Mouse (Mus musculus) kidney, embryonic 16.5 days (tissue): ENCODE measurements around the gene Rpl36-ps4. TPM values are rescaled to one million over a fixed set of nuclear protein-coding genes. Genes with fewer than 3 reads are reported as not detected.
"Not testable (repeated sequence)": the region's sequence is repeated elsewhere in the genome, so short reads cannot be mapped to it uniquely, and the experiment has no call there.

ENCODE experiments used
- ATAC-seq: fragments of 200-750 bp; cut with Nextera tagmentation; 2 replicates; pipeline ENCODE4 v1.8.0; 2017; ENCODE audit warnings: moderate TSS enrichment; ENCODE audit not compliant: low FRiP score, low TSS enrichment
- H3K27ac ChIP-seq: fragments of 300-500 bp; sonication (generic); 2 replicates; pipeline ENCODE4 v1.5.1; 2014; ENCODE audit warnings: low read length
- H3K27me3 ChIP-seq: fragments of 300-500 bp; sonication (generic); 2 replicates; pipeline ENCODE4 v1.6.1; 2014; ENCODE audit warnings: low read length, control low read depth, mixed read lengths; ENCODE audit not compliant: insufficient read depth
- H3K36me3 ChIP-seq: fragments of 300-500 bp; sonication (generic); 2 replicates; pipeline ENCODE4 v1.6.1; 2014; ENCODE audit warnings: low read length, control low read depth, mixed read lengths; ENCODE audit not compliant: insufficient read depth
- H3K4me1 ChIP-seq: fragments of 300-500 bp; sonication (generic); 2 replicates; pipeline ENCODE4 v1.6.1; 2014; ENCODE audit warnings: low read length, control low read depth, mixed read lengths; ENCODE audit not compliant: insufficient read depth
- H3K4me2 ChIP-seq: fragments of 300-500 bp; sonication (generic); replicated peaks from 2 replicates; pipeline ENCODE4 v1.6.1; 2014; ENCODE audit warnings: low read depth, low read length
- H3K4me3 ChIP-seq: fragments of 300-500 bp; sonication (generic); 2 replicates; pipeline ENCODE4 v1.5.1; 2014; ENCODE audit warnings: mild to moderate bottlenecking, low read length
- H3K9ac ChIP-seq: fragments of 300-500 bp; sonication (generic); replicated peaks from 2 replicates; pipeline ENCODE4 v1.6.1; 2014; ENCODE audit warnings: low read length
- H3K9me3 ChIP-seq: fragments of 300-500 bp; sonication (generic); 2 replicates; pipeline ENCODE4 v1.6.1; 2016; ENCODE audit warnings: low read length, control low read depth
- WGBS: fragments of 180-500 bp; shearing (Covaris S2); extraction: QIAGEN DNeasy Blood & Tissue Kit; methylation state at CpG from one replicate; pipeline ENCODE4 v1.1.7; 2014; 5-methylcytosine and 5-hydroxymethylcytosine counted together
- polyA plus RNA-seq: library from polyadenylated mRNA; unstranded; fragments of >200 nt; fragmentation: Nextera tagmentation; extraction: Ambion mirVana; gene quantifications from 2 replicates; pipeline ENCODE4 v1.2.1, GENCODE M21; 2015

Rpl36-ps4 gene
- polyA plus RNA-seq, 1 experiment from 2014 or later: not detected

DNA sequence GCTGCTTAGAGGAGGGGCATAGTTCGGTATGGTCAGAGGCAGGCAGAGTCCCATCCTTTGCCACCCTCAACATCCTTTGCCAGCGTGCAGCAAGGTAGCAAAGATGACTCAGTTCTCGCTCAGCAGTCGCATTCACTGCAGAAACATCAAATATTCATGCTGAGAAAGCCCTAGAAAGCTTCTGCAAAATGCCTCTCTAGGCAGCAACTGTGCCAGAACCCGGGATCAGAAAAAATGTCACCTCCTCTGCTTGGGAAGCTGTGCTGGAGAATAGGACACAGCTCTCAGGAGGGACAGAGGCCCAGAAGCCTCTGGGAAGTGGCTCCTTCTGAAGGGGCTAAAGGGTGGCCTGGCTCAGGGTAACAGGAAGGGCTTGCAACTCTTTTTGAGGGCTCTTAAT, 2.7 kb upstream of the Rpl36-ps4 start:
- Histone ChIP-seq H3K9ac (no peak overlapping the region), H3K9me3 (no peaks in the 10 kb centered on the region), H3K27ac (no peak overlapping the region), H3K4me2 (no peak overlapping the region), H3K27me3 (no peaks in the 10 kb centered on the region), H3K4me3 (no peak overlapping the region), H3K36me3 (no peaks in the 10 kb centered on the region), H3K4me1 (peaks cover 7% of the 10 kb centered on the region; the same call in 1 of the 2 replicates)
- ATAC-seq: no peak
- WGBS: 86% methylated on average over 5 of the region's 5 CpGs

DNA sequence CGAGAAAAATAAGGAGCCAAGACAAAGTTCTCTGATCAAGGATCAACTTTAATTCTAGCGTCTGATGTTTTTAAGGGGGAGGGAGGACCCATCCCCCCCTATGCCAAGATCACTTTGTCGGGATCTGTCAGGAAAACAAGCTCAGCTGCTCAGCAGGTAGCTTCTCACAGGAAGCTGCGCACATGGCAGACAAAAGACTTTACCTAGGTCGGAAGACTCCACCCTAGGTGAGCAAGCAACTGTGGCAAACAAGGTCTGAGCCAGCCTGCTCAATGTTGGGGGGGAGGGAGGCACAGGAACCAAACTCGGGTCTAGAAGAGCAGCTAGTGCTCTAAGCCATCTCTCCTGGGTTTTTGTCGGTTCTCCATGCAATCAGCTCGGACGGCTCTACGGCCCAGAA, 13.5 kb downstream of the Rpl36-ps4 start:
- no peaks in the 10 kb centered on the region for H3K36me3 ChIP-seq
- peaks cover 8% of the 10 kb centered on the region for H3K9me3 ChIP-seq
- H3K27ac ChIP-seq: no peak overlapping the region
- no peak for ATAC-seq
- H3K4me1 ChIP-seq: no peaks in the 10 kb centered on the region
- no peaks in the 10 kb centered on the region for H3K27me3 ChIP-seq
- H3K4me2 ChIP-seq: no peak overlapping the region
- no peak overlapping the region for H3K4me3 ChIP-seq
- 85% methylated on average over 10 of the region's 10 CpGs for WGBS
- H3K9ac ChIP-seq: no peak overlapping the region

DNA sequence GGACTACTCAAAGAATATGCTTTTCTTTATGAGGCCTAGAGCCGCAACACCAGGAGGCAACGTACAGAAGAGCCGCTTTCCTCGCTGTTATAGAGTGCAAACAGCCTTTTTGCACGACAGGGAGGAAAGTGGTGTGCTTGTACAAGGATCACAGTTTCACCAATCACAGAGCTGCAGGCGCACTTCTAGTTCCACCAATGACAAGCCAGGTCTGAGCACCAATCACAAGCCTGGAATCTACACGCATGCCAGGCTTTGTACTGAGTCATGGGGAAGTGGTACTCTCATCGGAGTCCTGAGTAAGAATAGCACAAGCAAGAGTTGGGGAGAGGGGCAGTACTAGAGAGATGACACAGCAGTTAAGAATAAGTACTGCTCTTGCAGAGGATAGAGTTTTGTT, 14.0 kb downstream of the Rpl36-ps4 start:
- Histone ChIP-seq H3K4me1 (no peaks in the 10 kb centered on the region), H3K9me3 (peaks cover 8% of the 10 kb centered on the region), H3K36me3 (no peaks in the 10 kb centered on the region), H3K9ac (no peak overlapping the region), H3K27ac (no peak overlapping the region), H3K27me3 (no peaks in the 10 kb centered on the region), H3K4me3 (no peak overlapping the region), H3K4me2 (no peak overlapping the region)
- 89% methylated on average over 8 of the region's 8 CpGs for WGBS
- ATAC-seq: no peak

DNA sequence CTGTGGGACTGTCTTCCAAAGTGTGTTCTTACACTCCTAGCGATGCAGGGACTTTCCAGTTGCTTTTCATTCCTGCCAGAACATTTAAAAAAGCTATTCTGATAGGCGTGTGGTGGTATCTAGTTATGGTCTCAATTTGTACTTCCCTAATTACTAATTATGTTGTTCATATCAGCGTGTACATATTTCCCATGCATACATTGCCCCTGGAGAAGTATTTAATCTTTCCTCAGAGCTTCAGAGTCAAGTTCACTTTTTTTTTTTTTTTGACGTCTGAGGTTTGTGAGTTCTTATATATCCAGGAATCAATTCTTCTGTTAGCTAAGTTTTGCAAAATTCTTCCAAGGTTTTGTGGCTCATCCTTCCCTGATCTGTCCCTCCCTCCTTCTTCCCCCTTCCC, 15.4 kb downstream of the Rpl36-ps4 start:
- no peak overlapping the region for H3K9ac ChIP-seq
- H3K27ac ChIP-seq: no peak overlapping the region
- ATAC-seq: no peak
- no peaks in the 10 kb centered on the region for H3K4me1 ChIP-seq
- H3K4me3 ChIP-seq: no peak overlapping the region
- H3K36me3 ChIP-seq: no peaks in the 10 kb centered on the region
- 85% methylated on average over 4 of the region's 4 CpGs for WGBS
- no peak overlapping the region for H3K4me2 ChIP-seq
- H3K27me3 ChIP-seq: no peaks in the 10 kb centered on the region
- peaks cover 8% of the 10 kb centered on the region for H3K9me3 ChIP-seq

DNA sequence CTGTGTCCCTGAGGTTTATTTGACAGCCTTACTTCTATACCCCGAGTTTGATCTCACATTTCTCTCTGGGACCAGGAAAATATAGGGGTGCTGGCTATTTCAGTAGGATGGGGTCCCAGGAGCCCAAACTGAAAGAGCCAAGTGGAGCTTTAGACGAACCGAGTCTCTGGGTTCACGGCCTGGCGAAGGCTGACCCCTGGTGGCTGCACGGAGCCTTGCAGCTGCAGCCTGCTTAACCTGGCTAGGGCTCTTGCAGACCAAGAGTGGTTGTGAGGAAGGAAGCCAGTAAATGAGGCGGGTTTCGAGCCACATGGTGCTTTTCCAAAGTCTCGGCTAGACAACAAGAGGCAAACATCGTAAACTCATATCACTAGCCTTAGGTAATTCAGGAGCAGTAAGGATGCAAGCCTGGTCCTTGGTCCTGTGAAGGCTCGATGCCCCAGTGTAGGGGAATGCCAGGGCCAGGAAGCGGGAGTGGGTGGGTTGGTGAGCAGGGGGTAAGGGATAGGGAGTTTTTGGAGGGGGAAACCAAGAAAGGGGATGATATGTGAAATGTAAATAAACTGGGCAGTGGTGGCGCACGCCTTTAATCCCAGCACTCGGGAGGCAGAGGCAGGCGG, 28.3 kb downstream of the Rpl36-ps4 start:
- WGBS: 40% methylated on average over 16 of the region's 16 CpGs
- no peaks in the 10 kb centered on the region for H3K27me3 ChIP-seq
- H3K36me3 ChIP-seq: no peaks in the 10 kb centered on the region
- no peaks in the 10 kb centered on the region for H3K4me1 ChIP-seq
- H3K9ac ChIP-seq: no peak overlapping the region
- peak; percentile 57; the same call in 1 of the 2 replicates for ATAC-seq
- H3K9me3 ChIP-seq: no peaks in the 10 kb centered on the region
- H3K4me3 ChIP-seq: no peak overlapping the region
- H3K27ac ChIP-seq: no peak overlapping the region
- H3K4me2 ChIP-seq: no peak overlapping the region

DNA sequence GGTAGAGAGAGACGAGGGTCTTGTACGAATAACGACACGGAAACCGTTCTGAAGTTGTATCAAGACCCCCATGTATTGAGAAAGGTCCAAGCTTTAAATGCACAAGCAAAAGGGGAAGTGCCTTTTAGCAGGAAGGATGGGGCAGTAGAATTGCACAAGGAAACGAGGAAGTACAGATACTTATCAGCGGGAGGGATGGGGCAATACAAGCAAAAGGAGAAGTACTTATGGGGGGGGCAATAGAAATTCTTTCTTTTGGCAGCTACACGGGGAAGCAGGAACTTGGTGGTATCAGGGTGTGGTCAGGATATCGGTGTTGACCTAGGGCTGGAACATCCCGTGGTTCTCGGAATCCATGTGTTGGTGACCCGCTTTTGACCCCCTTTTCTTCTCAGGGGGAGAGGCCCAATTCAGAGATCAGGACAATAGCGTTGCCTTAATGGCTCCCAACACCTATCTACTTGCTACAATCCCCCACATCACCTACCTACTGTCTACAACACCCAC, 33.9 kb downstream of the Rpl36-ps4 start:
- not testable (repeated sequence) for H3K4me1 ChIP-seq, H3K4me2 ChIP-seq, ATAC-seq, H3K9ac ChIP-seq, H3K4me3 ChIP-seq, H3K27ac ChIP-seq, H3K36me3 ChIP-seq, H3K27me3 ChIP-seq, H3K9me3 ChIP-seq
- 90% methylated on average over 13 of the region's 13 CpGs for WGBS

DNA sequence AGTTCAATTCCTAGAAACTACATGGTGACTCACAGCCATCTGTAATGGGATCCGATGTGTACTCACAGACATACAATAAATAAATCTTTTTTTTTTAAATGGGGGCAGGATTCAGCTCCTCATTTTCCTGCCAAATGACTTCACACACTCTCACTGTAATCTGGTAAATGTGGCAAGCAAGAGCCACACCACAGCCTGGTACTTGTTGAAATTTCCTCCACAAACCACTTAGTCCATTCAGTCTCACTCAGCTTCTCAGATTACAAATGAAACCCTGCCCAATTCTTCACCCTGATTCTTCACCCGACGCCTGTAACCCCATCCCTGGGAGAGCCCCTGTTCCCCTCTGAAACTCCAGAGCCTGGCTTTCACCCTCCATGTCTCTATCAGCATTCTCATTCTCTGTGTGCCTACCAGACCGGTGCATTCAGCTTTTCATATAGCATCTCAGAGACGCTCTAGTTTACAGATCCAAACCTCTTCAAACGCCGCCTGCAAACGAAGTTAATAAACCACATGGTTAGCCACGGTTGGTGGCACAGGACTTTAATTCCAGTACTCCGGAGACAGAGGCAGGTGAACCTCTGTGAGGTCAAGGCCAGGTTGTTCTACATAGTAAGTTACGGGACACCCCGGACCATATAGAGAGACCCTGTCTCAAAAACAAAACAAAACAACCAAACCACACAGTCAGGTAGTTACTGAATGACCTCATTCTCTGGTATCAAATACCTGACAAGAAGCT, 36.5 kb downstream of the Rpl36-ps4 start:
- ATAC-seq: peak; percentile 81
- Histone ChIP-seq H3K4me3 (no peak overlapping the region), H3K4me1 (no peaks in the 10 kb centered on the region), H3K36me3 (no peaks in the 10 kb centered on the region), H3K27ac (peak overlapping the region; percentile 30; the same call in 1 of the 2 replicates), H3K9me3 (peaks cover 5% of the 10 kb centered on the region), H3K27me3 (no peaks in the 10 kb centered on the region), H3K4me2 (no peak overlapping the region), H3K9ac (no peak overlapping the region)
- 42% methylated on average over 12 of the region's 12 CpGs for WGBS

DNA sequence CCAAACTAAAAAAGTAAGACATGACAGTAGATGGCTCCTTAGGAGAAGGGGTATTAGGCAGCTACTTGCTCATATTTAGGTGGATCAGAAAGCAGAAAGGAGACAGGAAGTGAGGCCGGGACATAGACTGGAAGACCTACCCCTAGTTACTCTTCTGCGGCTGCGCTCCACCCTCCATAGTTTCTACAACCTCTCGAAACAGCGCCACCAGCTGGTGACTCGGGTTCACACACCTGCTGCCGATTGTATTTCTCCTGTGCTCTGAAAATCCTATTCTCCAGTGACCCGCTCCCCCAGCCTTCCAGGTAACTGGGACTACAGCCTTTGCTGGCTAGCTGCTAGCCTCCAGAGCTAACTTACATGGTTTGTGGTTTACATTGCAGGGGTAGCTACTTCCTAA, 37.5 kb downstream of the Rpl36-ps4 start:
- Histone ChIP-seq H3K4me1 (no peaks in the 10 kb centered on the region), H3K4me3 (no peak overlapping the region), H3K27ac (no peak overlapping the region), H3K4me2 (no peak overlapping the region), H3K27me3 (no peaks in the 10 kb centered on the region), H3K36me3 (no peaks in the 10 kb centered on the region), H3K9ac (no peak overlapping the region), H3K9me3 (peaks cover 5% of the 10 kb centered on the region)
- ATAC-seq: no peak
- WGBS: 73% methylated on average over 8 of the region's 8 CpGs

DNA sequence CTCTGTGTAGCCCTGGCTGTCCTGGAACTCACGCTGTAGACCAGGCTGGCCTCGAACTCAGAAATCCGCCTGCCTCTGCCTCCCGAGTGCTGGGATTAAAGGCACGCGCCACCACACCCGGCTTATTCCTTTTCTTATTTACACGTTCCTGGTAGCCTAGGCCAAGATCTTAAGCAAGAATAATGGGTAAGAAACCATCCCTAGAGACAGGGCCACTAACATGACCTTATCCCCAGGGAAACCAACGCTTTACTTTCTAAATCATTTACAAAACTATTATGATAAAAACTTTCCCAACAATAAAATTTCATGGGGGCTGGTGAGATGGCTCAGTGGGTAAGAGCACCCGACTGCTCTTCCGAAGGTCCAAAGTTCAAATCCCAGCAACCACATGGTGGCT, 38.6 kb downstream of the Rpl36-ps4 start:
- H3K4me2 ChIP-seq, H3K27me3 ChIP-seq, H3K4me1 ChIP-seq, H3K36me3 ChIP-seq, H3K9me3 ChIP-seq, H3K4me3 ChIP-seq, H3K9ac ChIP-seq, H3K27ac ChIP-seq, ATAC-seq: not testable (repeated sequence)
- 88% methylated on average over 8 of the region's 11 CpGs for WGBS

DNA sequence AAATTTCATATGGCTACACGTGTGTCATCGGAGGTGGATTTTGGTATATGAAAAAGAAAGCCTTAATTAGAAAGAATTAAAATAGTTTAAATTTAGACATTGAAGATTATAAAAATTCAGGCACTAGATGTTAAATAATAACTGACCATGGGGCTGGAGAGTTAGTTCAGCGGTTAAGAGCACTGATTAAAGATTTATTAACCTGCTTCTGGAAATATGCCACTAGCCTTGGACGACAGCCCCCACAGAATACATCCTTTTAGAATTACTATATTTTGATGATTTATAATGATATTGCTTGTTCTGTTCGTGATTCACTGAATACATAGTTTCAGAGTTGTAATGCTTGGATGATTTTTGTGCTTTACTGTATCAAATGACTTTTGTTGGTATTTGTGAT, 39.2 kb downstream of the Rpl36-ps4 start:
- not testable (repeated sequence) for H3K9me3 ChIP-seq, H3K4me1 ChIP-seq, H3K4me3 ChIP-seq, H3K27ac ChIP-seq, H3K4me2 ChIP-seq, H3K27me3 ChIP-seq, H3K9ac ChIP-seq, ATAC-seq, H3K36me3 ChIP-seq
- WGBS: 66% methylated on average over 5 of the region's 5 CpGs
